ENCODE assay signal across 18 mouse cellular contexts in the genomic region with DNA sequence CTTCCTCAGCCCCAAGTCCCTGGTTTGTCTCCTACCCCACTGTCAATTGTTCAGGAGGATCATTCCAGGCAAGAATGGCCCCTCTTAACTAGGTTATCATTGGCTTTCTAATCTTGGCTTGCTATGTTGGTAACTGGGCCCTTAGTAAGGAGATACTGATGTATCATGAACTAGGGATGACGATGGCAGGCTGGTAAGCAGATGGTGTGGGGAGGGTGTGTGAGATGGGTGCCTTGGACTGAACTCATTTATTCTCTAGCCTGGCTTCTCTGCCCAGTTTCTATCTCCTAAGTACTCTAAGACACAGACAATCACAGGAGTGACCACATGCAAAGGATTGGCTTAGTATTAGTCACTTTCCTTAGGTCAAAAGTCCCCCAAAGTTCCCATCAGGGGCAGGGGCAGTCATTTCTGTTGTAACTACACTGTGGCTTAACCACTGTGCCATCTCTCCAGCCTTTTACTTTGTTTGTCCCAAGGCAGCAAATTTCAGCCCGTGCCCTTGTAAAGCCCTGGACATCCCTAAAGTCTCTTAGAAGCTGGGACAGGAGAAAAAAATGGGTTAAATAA. TPM values are rescaled to one million over a fixed set of nuclear protein-coding genes. Genes with fewer than 3 reads are reported as not detected.
"Had no signal": no experiment of that assay in that cellular context is flagged by ENCODE, and none has a peak within 500 bp of the region (broad histone marks: within the 10 kb centered on the region; RNA-seq: fewer than 3 reads in every experiment).

No protein-coding gene starts in this region.

- H3K4me1 ChIP-seq: midbrain, embryonic 10.5 days; midbrain, embryonic 12.5 days; neural tube, embryonic 13.5 days; neural tube, embryonic 15.5 days had no signal

- H3K27me3 ChIP-seq: midbrain, embryonic 12.5 days; neural tube, embryonic 13.5 days; neural tube, embryonic 15.5 days had no signal

- H3K4me3 ChIP-seq: midbrain, embryonic 10.5 days; midbrain, embryonic 12.5 days; myocyte; neural tube, embryonic 13.5 days; neural tube, embryonic 15.5 days had no signal

- H3K27ac ChIP-seq: liver, embryonic 14.5 days; midbrain, embryonic 10.5 days; midbrain, embryonic 12.5 days; neural tube, embryonic 13.5 days; neural tube, embryonic 15.5 days had no signal

- H3K36me3 ChIP-seq: midbrain, embryonic 10.5 days; midbrain, embryonic 12.5 days; neural tube, embryonic 13.5 days; neural tube, embryonic 15.5 days had no signal

- ATAC-seq: midbrain, embryonic 16.5 days had no signal

- DNase-seq: lung, adult 18-20 months; lung, embryonic 14.5 days; lung, postnatal 10 days; lung, postnatal 4 days; midbrain, embryonic 14.5 days; retina, postnatal 1 day; right cerebral cortex, adult 18-20 months; right cerebral cortex, postnatal 25 days; right cerebral cortex, postnatal 4 days; thymus, adult 18-20 months had no signal

RNA-seq across cellular contexts. Expression of a gene that starts 7.9 kb away (rescaled TPM):
- polyA plus RNA-seq: neural tube, embryonic 11.5 days had no signal
